Mouse (Mus musculus) testis, postnatal 10 days (tissue): ENCODE measurements at regions not wholly inside any gene's neighbourhood (a gene's known extent, or its start where the extent isn't known, plus 50 kb on each side); places are given as distances from the start of the nearest gene placed in this dataset.
A peak's percentile ranks its signal among the peaks of the same experiment; 100 is the strongest.

Experiments used
- DNase-seq: peaks from one replicate; pipeline ENCODE4 v3.0.0; 2021; ENCODE audit warnings: low spot score

DNA sequence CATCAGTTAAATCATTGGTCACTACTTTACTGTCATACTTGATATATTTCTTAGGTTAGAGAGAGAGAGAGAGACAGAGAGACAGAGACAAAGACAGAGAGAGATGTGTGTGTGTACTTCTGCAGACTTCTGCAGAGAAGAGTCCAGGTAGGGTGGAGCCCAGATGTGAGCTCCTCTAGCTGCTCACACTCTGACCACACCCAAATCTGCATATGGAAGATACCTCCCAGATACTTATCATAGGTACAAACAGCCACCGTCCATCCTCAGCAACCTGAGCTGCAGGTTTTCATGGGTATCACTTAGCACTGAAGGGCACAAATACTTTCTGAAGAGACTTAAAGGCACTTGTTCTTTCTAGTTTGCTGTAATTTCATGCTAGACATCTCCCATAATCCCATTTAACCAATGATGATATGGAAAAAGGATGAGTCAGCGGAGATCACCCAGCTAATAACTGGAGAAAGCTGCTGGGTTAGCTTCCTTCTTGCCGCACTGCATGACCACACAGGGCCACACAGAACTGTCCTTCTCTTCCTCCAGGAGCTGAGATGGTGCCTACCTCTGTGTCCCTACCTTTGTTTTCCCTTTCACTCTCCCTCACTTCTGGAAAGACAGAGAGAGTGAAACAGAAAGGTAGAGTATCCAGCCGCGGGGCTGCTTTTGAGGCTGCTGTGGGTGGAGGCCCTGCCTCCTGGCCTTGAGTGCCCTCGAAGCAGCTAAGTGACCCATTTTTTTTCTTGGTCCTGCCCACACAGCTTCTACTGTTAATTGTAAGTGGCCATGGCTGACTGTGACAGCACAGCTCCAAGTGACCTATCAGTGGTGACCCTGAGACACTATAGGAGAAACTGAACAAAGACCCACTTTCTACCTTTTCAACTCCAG lies 214.5 kb upstream of the Ankrd55 start:
- no peak for DNase-seq

DNA sequence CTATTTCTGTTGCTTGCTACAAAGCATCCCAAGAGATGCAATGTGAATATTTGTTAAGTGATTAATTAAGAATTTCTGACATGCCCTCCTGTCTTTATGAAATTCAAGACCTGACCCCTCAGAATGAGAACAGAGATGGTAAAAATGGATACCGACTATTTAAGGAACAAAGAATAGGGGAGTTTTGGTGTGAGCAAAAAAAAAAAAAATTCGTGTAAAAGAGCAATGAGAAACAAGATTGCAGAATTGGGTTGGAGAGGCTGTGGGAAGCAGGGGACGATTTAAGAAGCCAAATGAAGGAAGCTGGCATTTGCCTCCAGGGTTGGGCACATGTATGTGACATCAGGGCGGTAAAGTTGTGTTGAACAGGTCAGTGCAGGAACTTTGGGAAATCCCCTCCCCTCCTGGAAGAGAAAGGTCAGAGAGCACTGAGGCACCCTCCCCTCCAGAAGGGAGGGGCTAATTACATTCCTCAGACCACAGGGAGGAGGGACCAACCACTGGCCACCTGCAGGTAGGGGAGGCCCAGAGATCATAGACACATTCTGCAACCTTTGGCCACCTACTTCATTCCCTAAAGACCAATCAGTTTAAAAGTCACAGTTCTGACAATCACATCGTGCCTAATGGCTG lies 212.3 kb upstream of the Ankrd55 start:
- DNase-seq = no peak

DNA sequence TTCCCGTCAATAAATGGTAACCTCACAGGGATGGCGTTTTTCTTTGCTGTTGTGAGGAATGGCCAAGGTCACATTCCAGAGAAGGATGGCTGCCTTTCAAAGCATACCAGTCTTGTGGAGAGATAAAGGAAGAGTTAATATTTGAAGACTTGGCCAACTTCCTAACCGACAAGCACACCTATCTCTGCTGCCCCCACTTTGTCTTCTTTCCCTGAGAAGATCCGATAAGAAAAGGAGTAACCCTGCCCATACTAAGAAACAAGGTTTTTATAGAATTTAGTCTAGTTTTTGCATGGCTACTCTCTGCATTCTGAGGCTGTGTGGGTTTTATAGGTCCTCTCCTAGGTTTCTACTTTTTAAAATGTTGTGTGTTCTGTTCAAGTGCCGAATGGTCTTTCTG lies 210.2 kb upstream of the Ankrd55 start:
- no peak for DNase-seq

DNA sequence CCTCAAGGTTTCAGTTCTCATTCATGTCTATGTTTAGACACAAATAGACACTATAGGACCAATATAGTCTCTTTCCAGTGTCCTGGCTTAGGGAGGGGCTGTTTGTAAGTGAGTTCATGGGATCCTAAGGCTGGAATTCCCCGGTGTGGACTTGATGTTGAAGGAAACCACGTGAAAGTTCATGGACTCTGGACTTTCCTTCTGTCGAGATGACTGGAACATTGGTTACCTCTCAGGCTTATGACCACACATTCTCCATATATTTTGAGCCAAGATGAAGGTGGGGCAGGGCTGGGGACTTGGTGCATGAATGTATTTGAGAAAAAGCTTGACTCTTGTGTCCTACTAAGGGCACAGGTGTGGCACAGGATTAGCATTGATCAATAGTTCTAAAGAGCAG lies 206.3 kb upstream of the Ankrd55 start:
- DNase-seq = no peak

DNA sequence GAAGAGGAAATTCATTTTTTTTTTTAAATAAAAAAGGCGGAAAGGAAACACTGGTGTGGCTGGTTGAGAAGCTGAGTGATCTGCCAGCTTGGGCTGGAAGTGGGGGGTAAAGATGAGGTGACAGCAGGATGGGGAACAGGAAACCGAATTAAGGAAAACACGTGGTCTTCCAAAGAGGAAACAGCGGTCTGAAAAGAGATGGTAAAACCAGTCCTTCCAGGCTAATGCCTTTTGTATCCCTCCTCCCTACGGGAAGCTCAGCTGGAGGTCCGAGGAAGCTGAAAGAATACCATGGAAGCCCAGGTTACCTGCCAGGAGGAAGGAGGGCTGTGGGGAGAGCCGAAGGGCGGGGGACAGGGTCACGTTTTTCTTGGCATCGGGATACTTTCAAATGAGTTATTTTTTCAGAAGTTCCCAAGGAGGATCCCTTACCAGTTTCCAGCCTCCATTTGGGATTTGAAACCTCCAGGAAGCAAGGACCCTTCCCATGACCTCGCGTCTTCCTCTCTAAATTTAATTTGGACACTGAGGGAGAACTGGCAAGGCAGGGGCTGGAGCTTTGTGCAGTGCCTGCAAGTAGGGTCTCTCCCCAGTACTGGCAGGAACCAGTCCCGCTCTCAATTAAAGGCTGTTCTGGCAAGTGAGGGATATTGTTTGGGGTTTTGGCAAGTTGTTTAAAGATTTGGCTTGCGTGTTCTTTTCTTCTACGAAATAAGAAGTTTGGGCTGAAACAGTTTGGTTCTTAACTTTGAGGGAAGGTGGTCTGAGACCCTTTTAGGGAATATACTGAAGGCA lies 203.6 kb upstream of the Ankrd55 start:
- no peak for DNase-seq

DNA sequence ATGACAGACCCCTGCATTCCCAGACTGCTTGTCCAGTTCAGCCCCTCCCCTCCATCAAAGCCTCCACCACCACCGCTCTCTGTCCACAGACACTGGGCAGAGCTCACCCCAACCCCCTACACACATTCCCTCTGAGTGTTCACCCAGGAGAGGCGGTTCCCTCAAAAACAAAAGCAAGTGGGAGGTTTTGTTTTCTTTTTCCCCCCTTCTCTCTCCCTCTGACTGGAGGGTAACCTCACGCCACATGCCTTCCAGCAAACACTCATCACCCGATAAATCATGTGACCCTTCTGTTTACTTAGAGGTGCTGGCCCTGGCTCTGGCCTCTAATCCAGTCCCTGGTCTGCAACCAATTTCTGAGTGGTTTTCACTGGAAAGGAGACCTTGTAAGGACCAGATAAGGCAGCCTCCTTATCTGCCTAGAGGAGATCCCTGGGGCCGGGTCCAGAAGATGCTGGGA lies 199.9 kb upstream of the Ankrd55 start:
- DNase-seq = no peak

DNA sequence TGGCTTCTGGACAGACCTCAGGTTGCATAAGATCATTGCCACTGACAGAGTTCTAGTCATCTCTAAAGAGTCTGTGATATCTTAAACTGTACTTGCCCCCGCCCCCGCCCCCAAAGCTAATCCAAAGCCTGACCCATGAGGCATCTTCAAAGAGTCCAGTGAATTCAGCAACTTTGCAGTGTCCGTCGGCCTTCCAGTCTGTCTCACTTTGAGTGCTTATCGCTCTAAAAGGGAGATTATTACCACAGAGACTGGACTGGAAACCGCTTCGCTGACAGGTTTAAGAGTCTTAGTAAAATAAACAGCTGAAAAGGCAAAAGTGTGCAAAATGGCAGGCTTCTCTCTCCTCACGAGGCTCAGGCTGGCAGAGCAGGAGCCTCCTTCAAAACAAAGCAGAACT lies 197.5 kb upstream of the Ankrd55 start:
- no peak for DNase-seq

DNA sequence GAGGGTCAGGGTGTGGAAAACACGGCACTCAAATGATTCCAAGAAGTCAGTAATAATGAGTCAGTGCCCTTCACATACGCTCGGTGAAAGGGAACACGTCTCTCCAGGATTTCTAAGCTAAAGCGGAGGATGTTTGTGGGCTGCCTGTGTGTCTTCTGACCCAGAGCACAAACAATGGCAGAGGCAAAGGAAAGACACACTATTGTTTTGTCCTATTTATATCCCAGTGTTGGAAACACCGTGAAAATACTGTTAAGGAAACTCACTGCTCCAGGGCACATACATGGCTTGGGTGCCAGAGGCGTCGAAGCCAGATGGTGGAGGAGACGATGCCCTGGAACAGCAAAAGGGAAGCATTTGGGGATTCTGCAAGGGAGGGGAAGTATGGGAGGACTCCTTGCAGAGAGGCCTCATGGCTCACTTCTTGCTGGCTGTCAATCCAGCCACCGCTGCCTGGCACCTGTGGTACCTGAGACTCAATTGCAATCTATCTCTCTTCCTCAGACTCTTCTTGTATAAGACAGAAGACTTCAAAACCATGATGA lies 192.6 kb upstream of the Ankrd55 start:
- DNase-seq = no peak

DNA sequence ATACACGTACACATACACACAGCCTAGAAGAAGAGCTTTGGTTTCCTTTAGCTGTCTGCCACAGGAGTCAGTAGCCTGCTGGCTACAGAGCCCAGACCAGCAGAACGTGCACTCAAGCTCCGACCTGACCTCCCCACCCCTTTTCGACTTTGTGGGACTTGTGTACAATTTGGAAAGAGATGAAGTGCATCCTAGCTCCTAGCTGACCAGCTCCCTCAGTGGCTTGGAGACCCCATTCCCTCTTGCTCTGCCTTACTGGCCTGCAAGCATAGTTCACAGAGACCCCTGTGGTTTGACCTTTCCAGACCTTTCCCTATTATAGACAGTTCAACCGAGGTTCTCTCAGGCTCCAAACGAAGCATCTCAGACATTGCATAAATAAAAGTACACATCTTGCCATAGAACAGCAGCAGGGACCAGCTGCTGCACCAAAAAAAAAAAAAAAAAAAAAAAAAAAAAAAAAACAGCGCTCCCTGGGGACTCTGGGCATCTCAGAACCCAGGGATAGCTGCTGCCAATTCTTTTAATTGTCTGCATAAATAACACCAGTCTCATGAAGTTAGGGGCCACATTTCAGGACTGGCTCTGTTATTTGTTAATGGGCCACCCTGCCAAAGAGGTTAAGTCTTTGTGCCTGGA lies 188.2 kb upstream of the Ankrd55 start:
- no peak for DNase-seq

DNA sequence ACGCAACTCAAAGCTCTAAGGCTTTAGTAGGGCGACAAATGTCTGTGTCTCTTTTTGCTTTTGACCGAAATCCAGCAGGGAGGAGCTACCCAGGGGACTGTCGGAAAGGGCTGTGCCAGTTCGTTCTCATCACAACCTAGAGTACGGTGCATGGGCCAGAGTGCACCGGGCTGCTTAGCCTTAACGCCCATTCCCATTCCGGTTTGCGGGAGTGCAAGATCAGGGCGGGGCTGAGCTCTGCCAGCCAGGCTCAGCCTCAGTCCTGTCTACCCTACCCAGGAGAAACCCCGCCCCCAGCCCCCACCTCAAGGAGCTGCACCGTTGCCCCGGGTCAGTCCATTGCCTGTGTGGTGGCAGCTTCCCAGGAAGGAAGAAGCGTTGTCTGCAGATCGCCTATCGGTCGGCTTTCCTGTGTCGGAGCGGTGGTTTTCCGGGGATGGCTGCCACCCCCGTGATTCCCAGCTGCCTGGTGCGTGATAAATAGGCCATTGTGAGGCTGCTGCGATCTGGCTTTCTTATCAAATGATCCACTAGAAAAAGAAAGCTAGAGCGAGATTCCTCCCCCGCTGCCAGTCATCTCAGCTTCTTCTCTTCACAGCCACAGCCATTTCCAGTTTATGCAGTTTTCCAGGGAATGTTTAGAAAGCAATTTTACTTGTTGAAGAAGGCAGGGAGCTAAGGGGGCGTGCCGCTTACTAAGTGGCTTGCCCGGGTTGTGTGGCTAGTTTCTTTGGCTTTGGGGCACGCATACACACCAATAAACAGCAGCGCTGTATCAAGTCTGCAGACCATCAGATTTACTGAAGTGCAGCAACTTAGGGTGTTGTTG lies 187.4 kb upstream of the Ankrd55 start:
- peak; percentile 87 for DNase-seq

DNA sequence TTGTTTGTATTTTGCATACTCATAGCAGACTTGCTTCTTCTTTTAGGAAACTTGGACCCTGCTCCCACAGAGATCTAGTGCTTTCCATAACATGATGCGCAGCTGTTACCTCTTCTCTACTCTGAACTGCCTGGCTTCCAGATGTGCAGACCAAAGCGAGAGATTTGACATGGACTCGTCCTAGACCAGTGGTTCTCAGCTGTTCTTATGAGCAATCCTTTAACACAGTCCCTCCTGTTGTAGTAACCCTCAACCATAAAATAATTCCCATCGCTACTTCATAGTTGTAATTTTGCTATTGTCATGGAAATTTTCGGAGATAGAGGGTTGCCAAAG lies 186.9 kb upstream of the Ankrd55 start:
- no peak for DNase-seq

DNA sequence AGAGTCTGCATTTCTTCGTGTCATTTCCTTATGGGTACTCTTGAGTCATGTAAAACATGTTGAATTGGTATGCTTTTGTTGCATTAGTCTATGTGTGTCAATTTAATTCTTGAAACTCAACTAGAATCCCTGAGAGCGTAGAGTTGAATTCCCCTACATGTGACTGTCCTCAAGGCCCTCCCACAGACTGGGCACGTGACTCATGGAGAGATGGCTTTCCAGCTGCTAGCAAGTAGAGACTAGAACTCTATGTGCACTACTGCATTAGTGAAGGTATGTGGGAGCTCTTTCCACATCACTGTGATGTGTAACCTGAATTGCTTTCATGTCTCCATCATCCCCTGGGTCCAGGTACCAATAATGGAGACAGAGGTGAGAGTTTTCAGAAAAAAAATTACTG lies 182.3 kb upstream of the Ankrd55 start:
- peak; percentile 57 for DNase-seq

DNA sequence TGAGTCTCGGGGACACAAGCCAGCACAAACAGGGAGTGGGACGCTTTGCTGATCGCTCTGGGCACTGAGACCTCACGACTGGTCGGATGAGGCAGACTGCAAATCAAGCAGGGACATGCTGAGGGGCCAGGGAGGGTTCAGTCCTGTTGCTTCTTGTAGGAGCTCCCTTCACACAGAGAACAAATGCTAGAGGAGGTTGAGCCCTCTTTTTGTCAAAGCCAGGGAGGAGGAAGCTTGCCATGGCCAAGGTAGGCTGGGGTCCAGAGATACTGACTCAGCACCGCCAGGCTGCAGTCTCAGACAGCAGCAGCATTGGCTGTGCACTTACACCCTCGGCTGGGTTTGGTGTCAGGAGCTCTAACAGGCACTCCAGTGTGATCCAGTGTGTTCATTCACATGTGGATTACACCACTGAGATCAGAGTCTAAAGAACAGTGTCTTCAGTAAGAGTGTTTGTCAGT lies 173.5 kb upstream of the Ankrd55 start:
- DNase-seq = no peak

DNA sequence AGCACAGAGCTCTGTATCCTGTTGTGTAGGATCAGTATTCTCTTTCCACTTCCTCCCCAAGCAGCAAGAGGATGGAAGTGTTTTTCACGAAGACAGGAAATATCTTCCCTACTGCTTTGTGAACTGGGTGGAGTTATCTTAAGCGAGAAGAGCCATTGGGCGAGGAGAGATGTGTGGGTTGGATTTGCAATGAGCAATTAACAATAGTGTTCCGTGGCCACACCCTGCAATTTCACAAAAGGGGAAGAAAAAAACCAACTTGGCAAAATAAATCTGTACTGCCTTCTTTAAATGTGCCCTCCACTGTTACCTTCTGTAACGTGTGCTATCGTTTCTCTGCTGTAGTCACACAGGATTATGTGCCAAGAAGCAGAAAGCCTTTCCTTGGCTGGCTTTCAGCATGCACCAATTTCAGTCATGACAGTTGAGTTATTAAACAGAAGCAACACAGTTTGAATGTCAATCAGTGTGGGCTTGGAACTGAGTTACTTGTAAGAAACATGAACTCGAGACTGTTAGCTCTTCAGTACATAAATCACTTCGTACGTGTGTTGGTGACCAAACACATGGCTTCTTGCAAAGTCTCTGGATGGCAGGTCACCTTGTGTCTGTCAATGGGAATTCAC lies 172.0 kb upstream of the Ankrd55 start:
- no peak for DNase-seq

DNA sequence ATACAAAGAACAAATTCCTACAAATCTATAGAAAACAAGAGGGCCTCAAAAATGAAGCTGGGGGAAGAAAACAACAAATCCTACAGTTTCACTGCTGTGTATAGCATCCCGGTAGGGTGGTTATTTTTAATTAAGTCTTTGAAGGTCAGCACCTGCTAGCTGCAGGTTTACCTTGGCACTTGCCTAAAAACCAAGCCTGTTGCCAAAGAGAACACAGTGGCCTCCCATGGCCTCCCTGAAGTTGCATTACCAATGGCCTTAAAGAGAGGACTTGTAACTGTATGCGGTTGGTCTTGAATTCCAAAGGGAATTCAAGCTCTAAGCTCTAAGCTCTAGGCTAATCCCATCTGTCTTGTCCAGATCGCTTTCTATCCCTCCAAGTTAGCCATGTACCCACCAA lies 169.7 kb upstream of the Ankrd55 start:
- no peak for DNase-seq

DNA sequence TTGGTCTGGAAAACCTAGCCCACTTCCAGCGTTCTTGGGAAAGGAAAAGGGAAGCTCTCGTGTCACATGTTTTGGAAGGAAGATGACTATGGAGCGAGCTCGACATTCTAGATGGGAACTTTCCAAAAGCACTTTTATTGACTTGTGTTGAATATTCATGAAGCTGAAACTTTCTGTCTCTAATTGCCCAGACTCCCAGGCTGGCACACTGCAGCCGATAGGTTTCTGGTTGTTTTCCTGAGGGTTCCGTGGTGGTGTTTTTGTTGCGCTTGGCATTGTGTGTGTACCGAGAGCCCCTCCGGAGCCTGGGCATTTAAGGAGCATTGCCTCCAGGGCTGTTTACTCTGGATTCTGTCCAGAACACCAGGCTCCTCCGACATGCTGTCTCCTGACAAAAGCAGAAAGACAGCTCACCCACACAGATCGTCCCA lies 168.6 kb upstream of the Ankrd55 start:
- DNase-seq = no peak

DNA sequence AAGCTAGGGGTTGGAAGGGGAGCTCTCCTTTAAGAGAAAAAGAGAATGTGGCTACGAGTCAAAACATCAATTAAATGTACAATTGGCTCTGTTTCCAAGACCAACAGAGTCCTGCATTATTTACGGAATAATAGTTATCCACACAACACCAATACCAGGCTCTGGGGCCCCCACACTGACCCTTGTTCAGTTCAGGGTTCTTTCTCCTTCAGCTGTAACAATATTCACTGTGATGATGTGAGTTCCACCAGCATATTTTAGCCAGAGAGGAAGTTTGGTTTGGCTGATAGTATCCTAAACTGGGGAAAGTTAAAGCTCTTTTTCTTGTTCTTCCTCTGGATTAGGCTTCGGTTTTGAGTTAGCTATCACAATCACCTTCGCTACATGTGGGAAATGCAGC lies 167.9 kb upstream of the Ankrd55 start:
- no peak for DNase-seq

DNA sequence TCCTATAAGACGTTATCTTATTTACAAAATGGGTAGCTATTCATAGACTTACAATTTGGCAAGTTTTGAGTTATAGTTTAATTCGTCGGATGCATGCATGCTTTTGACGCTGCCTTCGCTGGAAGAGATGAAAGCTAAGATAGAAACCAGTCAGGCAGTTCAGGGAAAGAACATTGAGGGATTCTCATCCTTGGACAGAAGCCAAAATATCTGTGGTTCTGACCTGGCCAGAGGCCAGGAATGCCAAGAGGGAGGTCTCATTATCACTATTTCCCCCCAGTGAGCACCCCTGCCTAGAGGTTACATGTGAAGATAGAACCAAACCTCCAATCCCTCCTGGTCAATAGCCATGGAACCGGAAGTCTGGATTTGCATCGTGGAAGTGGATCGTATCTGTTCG lies 167.1 kb upstream of the Ankrd55 start:
- DNase-seq = no peak

DNA sequence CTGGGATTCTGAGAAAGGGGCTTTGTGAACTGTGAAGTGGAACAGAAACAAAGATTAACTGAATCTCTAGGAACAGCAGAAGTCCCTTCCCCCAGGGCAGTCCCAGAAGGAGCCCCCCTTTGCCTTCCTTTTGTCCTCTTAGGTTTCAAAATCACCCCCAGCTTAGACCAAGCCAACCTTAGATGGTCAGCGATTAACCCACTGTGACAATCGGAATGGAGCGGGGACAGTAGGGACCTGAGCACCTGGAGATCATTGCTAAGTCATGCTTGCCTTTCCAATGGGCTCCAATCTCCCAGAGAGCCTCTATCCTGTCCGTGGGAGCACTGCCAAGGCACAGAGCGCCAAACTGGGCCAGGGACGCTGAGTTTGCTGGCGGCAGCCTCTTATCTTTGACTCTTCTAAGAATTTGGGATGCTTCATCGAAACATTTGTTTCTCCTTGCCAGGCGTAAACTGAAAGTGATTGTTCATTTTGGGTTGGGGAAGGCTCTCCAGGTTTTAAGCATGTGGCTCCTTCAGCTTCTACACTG lies 165.3 kb upstream of the Ankrd55 start:
- peak; percentile 85 for DNase-seq

DNA sequence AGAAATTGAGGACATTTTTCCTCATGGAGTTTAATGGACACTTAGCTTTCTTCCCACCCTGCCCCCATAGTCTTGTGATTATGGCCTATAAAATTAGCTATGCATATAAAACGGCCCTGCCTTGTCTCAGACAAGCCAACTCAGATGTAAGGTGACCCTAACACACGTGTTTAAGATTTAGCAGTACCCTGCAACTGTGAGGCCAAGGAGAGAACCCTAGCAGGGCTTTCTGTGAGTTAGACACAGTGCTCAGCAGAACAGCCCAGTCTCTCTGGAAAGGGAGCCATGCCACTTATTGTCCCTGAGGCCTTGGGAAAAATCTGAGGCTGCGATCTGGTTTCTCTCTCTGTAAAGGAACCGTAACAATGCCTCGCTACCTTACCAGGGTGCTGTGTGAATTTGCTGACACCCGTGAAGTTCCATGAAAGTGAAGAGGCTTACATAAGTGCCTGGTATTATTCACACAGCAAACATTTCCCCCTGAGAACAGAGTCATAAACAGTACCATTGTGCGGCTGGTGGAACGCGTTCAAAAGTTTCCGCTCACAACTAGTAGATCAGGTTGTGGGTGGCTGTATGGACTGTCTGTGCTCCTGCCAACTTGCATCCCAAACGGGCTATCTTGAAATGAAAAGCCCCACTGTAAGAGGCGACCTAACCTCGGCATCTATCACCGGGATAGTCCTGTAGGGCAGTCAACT lies 162.3 kb upstream of the Ankrd55 start:
- DNase-seq = no peak
